Mouse (Mus musculus) liver, postnatal 0 days (tissue): ENCODE results near the gene Vegfd. TPM values are rescaled to one million over a fixed set of nuclear protein-coding genes. Genes with fewer than 3 reads are reported as not detected.

ENCODE experiments used
- ATAC-seq: fragments of 200-750 bp; cut with Nextera tagmentation; 2 replicates; pipeline ENCODE4 v1.8.0; 2017; ENCODE audit warnings: mild to moderate bottlenecking, moderate library complexity
- DNase-seq: peaks from one replicate; pipeline ENCODE4 v3.0.0-alpha.2; 2016
- H3K27ac ChIP-seq: fragments of 300-500 bp; sonication (generic); 2 replicates; pipeline ENCODE4 v1.5.1; 2014; ENCODE audit warnings: antibody characterized with exemption, moderate library complexity, mild to moderate bottlenecking, low read depth
- H3K27me3 ChIP-seq: fragments of 300-500 bp; sonication (generic); 2 replicates; pipeline ENCODE4 v1.6.1; 2014; ENCODE audit warnings: low read length, control low read depth, mixed read lengths; ENCODE audit not compliant: insufficient read depth
- H3K36me3 ChIP-seq: fragments of 300-500 bp; sonication (generic); replicated peaks from 2 replicates; pipeline ENCODE4 v1.6.1; 2014; ENCODE audit warnings: mild to moderate bottlenecking, control low read depth, low read length, moderate library complexity, mixed read lengths; ENCODE audit not compliant: insufficient read depth
- H3K4me1 ChIP-seq: fragments of 300-500 bp; sonication (generic); 2 replicates; pipeline ENCODE4 v1.6.1; 2014; ENCODE audit warnings: antibody characterized with exemption, mild to moderate bottlenecking, control low read depth; ENCODE audit not compliant: insufficient read depth
- H3K4me2 ChIP-seq: fragments of 300-500 bp; sonication (generic); 2 replicates; pipeline ENCODE4 v1.6.1; 2014; ENCODE audit warnings: low read depth, mild to moderate bottlenecking, low read length, moderate library complexity, mixed read lengths
- H3K4me3 ChIP-seq: fragments of 300-500 bp; sonication (generic); 2 replicates; pipeline ENCODE4 v1.5.1; 2014; ENCODE audit warnings: low read depth, low read length
- H3K9ac ChIP-seq: fragments of 300-500 bp; sonication (generic); replicated peaks from 2 replicates; pipeline ENCODE4 v1.6.1; 2014; ENCODE audit warnings: mild to moderate bottlenecking, moderate library complexity
- H3K9me3 ChIP-seq: fragments of 300-500 bp; sonication (generic); 2 replicates; pipeline ENCODE4 v1.6.1; 2016; ENCODE audit warnings: mild to moderate bottlenecking, control low read depth, low read length, mixed read lengths
- CTCF ChIP-seq: sonication (generic); IDR thresholded peaks from 2 replicates; pipeline ENCODE4 v1.5.1; 2016; ENCODE audit warnings: antibody characterized with exemption, low read depth
- EP300 ChIP-seq: IDR thresholded peaks from 2 replicates; pipeline ENCODE4 v1.6.1; 2016; ENCODE audit warnings: antibody characterized with exemption, low read depth, mild to moderate bottlenecking
- WGBS: fragments of 180-500 bp; shearing (Covaris S2); extraction: QIAGEN DNeasy Blood & Tissue Kit; methylation state at CpG from one replicate; pipeline ENCODE4 v1.1.7; 2014; ENCODE audit not compliant: insufficient replicate concordance; 5-methylcytosine and 5-hydroxymethylcytosine counted together
- polyA plus RNA-seq: library from polyadenylated mRNA; unstranded; fragments of >200 nt; fragmentation: Nextera tagmentation; extraction: Ambion mirVana; gene quantifications from 2 replicates; pipeline ENCODE4 v1.2.1, GENCODE M21; 2015

Vegfd gene
- polyA plus RNA-seq, 1 experiment from 2014 or later = 0.38 TPM

DNA sequence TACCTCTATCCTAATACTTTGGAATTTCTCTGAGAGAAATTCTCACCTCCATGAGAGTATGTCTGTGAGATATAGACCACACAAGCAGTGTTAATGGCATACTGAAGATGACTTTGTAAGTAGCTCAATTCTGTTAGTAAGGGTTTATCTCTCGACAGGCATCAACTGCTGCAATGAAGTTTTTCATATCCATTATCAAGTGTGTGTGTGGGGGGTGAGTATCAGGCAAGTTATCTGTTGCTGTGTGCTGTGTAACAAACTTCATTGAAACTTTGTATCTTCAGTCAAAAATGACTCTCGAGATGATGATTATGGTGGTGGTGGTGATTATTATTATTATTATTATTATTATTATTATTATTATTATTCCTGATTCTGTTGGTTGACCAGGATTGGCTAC lies 43.6 kb downstream of the Vegfd start:
- Histone ChIP-seq H3K4me2 (no peak overlapping the region), H3K9me3 (no peaks in the 10 kb centered on the region), H3K9ac (no peak overlapping the region), H3K4me3 (no peak overlapping the region), H3K4me1 (peaks cover 11% of the 10 kb centered on the region; the same call in 1 of the 2 replicates), H3K36me3 (no peaks in the 10 kb centered on the region), H3K27me3 (no peaks in the 10 kb centered on the region), H3K27ac (no peak overlapping the region)
- ATAC-seq (no peak), DNase-seq (no peak)
- 57% methylated on average over 2 of the region's 2 CpGs for WGBS
- TF ChIP-seq CTCF (no peak), EP300 (no peak)

DNA sequence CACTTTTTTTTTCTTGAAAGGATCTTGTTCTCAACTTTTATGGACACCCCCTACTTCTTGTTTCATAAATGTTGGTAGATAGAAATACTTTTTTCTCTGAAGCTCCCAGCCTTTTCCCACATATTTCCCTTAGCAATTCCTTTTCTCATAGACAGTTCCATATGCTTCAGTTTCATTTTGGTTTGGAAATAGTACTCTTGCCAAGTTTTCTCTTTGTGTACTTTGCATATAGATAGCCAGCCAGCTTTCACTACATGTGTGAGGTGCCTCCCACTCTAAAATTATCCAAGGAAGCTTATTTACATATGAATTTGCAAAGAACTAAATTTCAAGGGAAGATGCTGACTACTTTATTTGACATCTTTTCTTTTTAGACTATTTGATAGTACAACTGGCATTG lies 44.8 kb downstream of the Vegfd start:
- Histone ChIP-seq H3K27me3 (no peaks in the 10 kb centered on the region), H3K27ac (no peak overlapping the region), H3K4me1 (peaks cover 11% of the 10 kb centered on the region; the same call in 1 of the 2 replicates), H3K36me3 (peaks cover 7% of the 10 kb centered on the region), H3K4me3 (no peak overlapping the region), H3K9me3 (no peaks in the 10 kb centered on the region), H3K4me2 (no peak overlapping the region), H3K9ac (no peak overlapping the region)
- TF ChIP-seq EP300 = no peak
- TF ChIP-seq CTCF = no peak
- ATAC-seq (no peak), DNase-seq (no peak)

DNA sequence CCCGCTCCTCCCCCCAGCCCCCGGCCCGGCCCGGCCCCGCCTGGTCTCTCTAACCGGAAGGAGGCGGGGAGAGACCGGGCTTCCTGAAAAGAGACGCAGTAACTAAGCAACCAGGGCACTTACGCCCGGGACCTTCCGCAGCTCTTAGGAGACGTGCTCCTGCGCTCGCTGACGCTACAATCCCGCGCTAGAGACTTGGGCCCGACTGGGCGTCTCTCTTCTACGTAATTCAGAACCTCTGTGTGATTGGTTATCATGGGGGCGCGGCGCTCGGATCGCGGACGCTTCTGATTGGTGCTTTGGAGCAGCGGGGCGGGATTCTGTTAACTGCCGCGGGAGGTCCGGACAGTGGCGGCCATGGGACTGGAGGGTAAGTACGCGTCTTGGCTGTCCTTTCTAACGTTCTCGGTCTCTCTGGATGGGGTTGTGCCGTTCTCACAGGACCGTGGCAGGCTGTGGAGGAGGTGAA lies 46.3 kb downstream of the Vegfd start, which contains the start of gene Piga:
TSS of gene Piga (plus strand) at position 317 of the 469 bp plus-strand sequence.
- TF ChIP-seq CTCF = no peak
- TF ChIP-seq EP300 = peak; percentile 70
- peaks cover 11% of the 10 kb centered on the region; the same call in 1 of the 2 replicates for H3K4me1 ChIP-seq
- H3K36me3 ChIP-seq = peaks cover 12% of the 10 kb centered on the region
- H3K27ac ChIP-seq = peak within 1 kb of the TSS; percentile 88
- 15% methylated on average over 40 of the region's 40 CpGs for WGBS
- H3K4me2 ChIP-seq = peak within 1 kb of the TSS; percentile 74
- DNase-seq = peak; percentile 90
- no peaks in the 10 kb centered on the region for H3K27me3 ChIP-seq
- H3K9me3 ChIP-seq = no peaks in the 10 kb centered on the region
- H3K4me3 ChIP-seq = peak within 1 kb of the TSS; percentile 68
- peak within 1 kb of the TSS; percentile 83 for H3K9ac ChIP-seq
- ATAC-seq = peak; percentile 99

DNA sequence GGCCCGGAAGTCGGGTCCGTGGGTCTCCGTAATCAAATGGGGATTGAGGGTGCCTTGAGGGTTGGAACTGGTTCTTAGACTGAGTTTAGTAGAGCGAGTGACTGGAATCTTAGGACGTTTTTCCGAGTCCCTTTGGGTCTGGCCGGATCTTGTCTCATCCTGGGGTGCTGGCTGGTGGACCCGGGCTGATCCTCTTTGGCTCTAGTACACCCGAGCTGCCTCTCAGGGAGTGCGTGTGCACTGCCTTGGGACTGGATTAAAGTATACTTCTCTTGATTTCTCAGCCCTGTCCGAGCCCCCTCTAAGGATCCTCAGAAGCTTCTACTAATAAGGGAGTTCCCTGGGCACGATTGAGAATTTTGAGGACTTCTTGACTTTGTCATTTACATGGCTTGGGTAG lies 46.8 kb downstream of the Vegfd start:
- TF ChIP-seq CTCF = no peak
- no peak for TF ChIP-seq EP300
- Histone ChIP-seq H3K27ac (peak overlapping the region; percentile 88), H3K36me3 (peaks cover 12% of the 10 kb centered on the region), H3K4me1 (peaks cover 11% of the 10 kb centered on the region; the same call in 1 of the 2 replicates), H3K4me3 (peak overlapping the region; percentile 68), H3K4me2 (peak overlapping the region; percentile 74), H3K9me3 (no peaks in the 10 kb centered on the region), H3K27me3 (no peaks in the 10 kb centered on the region), H3K9ac (peak overlapping the region; percentile 83)
- ATAC-seq (peak; percentile 22), DNase-seq (no peak)
- 17% methylated on average over 13 of the region's 13 CpGs for WGBS

DNA sequence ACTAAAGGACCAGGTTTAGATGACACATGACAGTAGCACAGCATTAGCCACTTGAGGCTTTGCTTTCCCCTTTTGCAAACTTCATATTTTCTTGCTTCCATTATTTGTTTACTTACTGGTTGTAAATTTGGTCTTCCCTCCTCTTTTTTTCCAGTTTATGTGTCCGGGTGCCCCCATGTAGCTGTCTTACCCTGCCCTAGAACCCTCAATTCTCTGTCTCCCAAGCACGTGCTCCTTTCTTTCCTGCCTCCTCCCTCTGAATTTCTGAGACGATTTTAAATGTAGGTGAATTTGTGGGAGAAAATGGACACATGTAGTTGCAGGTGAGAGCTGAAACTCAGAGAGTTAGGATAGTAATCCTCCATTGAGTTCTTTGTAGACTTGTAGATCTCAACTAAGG lies 47.3 kb downstream of the Vegfd start:
- Histone ChIP-seq H3K27me3 (no peaks in the 10 kb centered on the region), H3K9me3 (no peaks in the 10 kb centered on the region), H3K9ac (peak overlapping the region; percentile 83), H3K36me3 (peaks cover 12% of the 10 kb centered on the region), H3K4me3 (peak overlapping the region; percentile 68), H3K27ac (no peak overlapping the region), H3K4me1 (peaks cover 11% of the 10 kb centered on the region; the same call in 1 of the 2 replicates), H3K4me2 (peak overlapping the region; percentile 74)
- no peak for ATAC-seq
- WGBS = 42% methylated on average over 3 of the region's 3 CpGs
- DNase-seq = no peak
- TF ChIP-seq CTCF (no peak), EP300 (no peak)

DNA sequence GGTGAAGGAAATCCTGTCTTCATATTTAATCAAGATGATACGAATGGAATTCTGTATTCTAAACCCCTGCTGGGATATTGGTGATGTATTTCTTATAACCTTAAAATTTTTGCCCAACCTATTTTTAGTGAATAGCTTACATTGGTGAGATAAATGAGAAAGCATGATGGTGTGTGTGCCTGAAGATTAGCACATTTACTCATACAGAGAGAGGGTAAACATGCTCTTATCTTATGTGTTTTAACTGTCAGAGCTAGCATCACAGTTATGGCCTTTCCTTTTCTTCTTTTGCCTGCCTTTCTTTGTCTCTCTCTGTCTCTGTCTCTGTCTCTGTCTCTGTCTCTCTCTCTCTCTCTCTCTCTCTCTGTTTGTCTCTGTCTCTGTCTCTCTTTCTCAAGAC lies 51.6 kb downstream of the Vegfd start:
- Histone ChIP-seq H3K4me2 (peak overlapping the region; percentile 40), H3K36me3 (peaks cover 20% of the 10 kb centered on the region), H3K27ac (no peak overlapping the region), H3K9me3 (no peaks in the 10 kb centered on the region), H3K27me3 (no peaks in the 10 kb centered on the region), H3K9ac (no peak overlapping the region), H3K4me1 (peaks cover 11% of the 10 kb centered on the region; the same call in 1 of the 2 replicates), H3K4me3 (no peak overlapping the region)
- no peak for DNase-seq
- WGBS = 56% methylated on average over 1 of the region's 1 CpGs
- TF ChIP-seq EP300 = peak; percentile 85
- no peak for TF ChIP-seq CTCF
- peak; percentile 69 for ATAC-seq

DNA sequence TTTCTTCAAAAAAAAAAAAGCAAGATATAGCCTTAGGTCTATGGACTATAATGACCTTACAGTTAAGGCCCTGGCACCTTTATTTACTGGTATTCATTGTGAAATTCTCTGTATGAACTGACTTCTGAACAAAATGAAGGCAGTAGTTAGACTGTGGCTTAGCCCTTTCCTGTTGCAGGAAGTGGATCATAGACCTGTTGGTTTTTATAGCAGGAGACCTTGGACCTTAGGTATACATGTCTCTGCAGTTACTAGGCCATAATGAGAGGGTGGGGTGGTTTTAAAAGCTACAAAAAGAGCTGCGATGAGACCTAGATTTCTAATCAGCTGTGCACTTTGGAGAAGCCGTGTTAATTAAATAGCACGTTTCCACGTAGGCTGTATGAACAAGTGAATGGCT lies 54.1 kb downstream of the Vegfd start:
- no peak for DNase-seq
- no peaks in the 10 kb centered on the region for H3K4me1 ChIP-seq
- 72% methylated on average over 4 of the region's 4 CpGs for WGBS
- no peak overlapping the region for H3K9ac ChIP-seq
- H3K9me3 ChIP-seq = no peaks in the 10 kb centered on the region
- no peaks in the 10 kb centered on the region for H3K27me3 ChIP-seq
- no peak overlapping the region for H3K4me2 ChIP-seq
- no peak overlapping the region for H3K4me3 ChIP-seq
- H3K36me3 ChIP-seq = peaks cover 30% of the 10 kb centered on the region
- ATAC-seq = no peak
- TF ChIP-seq CTCF = no peak
- no peak overlapping the region for H3K27ac ChIP-seq
